Mouse (Mus musculus): ENCODE measurements around the gene Gpr146.

Gene Gpr146

DNA sequence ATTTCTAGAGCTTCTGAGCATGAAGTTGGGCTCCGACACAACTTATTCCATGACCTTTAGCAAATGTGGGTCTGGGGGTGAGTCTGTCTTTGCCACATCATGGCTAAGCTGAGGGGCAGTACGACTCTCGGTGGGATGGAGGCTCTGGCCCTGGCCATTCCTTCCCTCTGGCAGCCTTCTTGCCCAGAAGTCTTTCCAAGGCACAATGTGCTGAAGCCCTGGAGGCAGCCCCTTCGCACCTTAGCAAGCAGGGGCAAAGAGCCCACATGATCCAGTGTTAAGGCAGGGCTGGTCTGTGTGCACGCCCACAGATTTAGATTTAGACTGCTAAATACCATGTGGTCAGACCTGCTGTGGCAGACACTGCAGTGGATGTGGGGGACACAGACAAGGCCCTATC is 21.3 kb downstream of the Gpr146 start:
- no peak for DNase-seq (ENCODE audit: low spot score in 2 of 2)

- no peak for DNase-seq (ENCODE audit: low spot score in 2 of 2)
Observed at GRCm38 (mm10) chr5:139399991-139400390, 22.5 kb downstream of the Gpr146 start.

DNA sequence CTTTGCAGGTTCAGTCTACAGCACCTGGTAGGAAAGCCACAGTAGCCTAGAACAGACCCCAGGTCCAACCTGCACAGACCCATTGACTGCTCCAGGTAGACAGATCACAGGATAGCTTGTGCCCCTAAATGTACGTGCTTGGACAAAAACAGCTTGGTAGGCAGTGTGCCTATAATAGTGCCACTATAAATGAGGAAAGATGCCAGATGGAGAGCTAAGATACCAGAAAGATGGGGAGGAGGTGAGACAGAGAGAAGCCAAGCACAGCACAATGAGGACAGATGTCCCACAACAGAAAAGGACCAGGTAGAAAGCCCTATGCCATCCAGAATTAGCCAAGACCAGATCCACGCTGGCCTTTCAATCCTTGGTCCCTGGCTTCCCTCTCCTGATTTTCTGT is 24.6 kb downstream of the Gpr146 start:
- no peak for DNase-seq (ENCODE audit: low spot score in 2 of 2)

DNA sequence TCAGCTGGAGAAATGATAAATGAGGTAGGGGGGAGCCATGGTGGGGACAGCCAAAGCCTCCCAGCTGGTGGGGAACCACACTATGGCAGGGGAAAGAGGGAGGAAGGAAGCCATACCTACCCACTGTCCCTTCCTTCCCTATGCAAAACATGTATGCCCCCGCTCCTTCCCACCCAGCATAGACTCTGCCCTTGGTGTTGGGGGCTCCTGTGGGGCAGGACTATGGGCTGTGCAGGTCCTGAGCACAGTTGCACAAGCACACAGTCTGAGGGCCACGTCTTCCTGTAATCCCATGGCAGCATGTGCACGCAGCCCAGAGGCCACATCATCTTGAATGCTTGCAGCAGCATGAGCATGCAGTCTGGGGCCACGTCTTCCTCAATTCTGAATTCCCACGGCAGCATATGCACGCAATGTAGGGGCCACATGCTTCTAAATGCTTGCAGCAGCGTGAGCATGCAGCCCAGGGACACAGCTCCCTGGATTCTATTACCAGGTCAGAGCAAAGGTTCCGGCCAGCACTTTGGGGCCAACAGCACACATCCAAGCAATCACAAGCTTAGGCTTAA is 26.3 kb downstream of the Gpr146 start:
- DNase-seq (ENCODE audit: low spot score in 2 of 2) = no peak

DNA sequence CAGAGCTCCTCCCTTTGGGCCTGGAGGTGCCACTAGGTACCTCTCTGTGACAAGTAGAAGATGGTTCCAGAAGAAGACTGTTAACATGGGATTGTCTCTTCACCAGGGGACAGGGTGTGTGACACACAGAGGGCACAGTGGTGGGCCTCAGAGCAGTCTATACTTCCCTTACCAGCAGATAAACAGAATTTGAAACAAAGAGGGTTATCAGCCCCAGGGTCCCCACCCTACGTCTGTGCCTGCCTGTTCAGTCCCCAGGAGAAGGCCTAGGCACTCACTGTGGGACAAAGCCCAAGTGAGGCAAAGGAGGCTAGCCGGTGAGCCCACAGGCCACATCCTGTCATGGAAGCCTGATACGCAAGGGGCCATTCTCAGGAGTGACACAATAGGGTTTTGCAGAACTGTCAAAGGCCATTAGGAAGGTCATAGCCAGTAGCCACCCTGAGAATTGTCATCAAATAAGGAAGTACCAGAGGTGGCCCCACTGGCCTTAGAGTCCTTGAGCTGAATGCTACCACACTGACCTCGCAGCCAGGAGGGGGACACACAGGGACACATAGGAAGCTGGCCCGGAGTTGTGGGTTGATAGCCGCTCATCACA is 27.4 kb downstream of the Gpr146 start, which contains the start of gene C130050O18Rik:
Gene C130050O18Rik (plus strand): TSS at position 480 of the 601 bp plus-strand sequence.
- DNase-seq (ENCODE audit: low spot score in 2 of 2) = no peak

- no peak for DNase-seq (ENCODE audit: low spot score in 2 of 2)
Observed at GRCm38 (mm10) chr5:139405478-139405877, 28.0 kb downstream of the Gpr146 start.

GRCm38 (mm10) chr5:139405953-139406352 is 28.5 kb downstream of the Gpr146 start:
- no peak for DNase-seq (ENCODE audit: low spot score in 2 of 2)

DNA sequence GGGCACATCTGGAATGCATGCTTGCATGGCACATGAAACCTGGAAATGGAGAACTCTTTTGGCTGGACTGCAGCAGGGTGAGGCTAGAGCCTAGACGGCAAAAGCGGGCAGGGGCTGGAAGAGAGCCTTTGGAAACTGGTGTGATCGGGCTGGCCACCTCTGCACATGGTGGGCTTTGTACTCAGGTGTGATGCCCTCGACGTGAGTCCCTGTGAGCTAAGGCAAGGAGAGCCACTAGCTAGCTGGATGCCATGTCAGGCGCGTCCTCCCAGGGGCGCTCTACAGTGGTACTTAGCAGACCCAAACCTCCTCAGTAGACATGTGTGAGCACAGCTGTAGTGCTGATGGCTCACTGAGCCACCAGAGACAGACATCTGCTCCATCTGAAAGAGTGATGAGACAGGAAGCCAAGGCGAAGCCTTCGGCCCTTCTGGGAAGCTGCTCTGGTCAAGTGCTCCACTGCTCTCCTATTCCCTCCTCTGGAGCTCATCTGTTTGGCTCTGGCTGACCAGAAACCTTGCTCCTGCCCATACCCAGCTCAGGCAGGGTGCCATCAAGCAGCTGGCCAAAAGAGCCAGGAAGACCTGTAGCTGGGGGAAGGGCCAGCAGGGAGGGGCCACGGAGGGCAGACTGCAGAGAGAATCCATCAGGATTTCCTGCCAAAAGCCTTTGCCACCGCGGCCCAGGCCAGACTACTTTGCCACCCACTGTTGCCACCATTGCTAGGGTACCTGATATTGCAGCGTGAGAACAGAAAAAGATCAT is 29.8 kb downstream of the Gpr146 start:
- DNase-seq (ENCODE audit: low spot score in 2 of 2) = no peak

DNA sequence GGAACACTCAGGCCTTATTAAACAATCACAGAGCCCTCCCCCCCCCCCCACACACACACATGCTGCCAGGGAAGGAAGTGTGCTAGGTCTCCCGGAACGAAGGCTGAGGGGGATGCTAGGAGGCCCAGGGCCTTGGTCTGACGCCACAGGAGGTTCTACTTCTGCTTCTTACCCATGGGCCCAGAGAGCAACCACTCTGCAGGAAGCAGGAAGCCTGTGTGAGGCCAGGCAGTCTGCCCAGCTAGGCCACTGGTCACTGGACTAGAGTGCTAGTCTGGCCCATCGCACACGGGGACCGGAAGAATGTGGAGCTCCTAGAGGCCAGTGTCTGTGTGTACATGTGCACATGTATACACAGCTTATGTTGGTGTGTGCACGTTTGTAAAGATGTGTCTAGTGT is 31.0 kb downstream of the Gpr146 start:
- DNase-seq (ENCODE audit: low spot score in 2 of 2) = no peak

GRCm38 (mm10) chr5:139409412-139409811 is 31.9 kb downstream of the Gpr146 start:
- DNase-seq (ENCODE audit: low spot score in 2 of 2) = no peak

GRCm38 (mm10) chr5:139410056-139410455 is 32.6 kb downstream of the Gpr146 start:
- no peak for DNase-seq (ENCODE audit: low spot score in 2 of 2)

- DNase-seq (ENCODE audit: low spot score in 2 of 2) = no peak
Observed at GRCm38 (mm10) chr5:139411117-139411516, 33.6 kb downstream of the Gpr146 start.

DNA sequence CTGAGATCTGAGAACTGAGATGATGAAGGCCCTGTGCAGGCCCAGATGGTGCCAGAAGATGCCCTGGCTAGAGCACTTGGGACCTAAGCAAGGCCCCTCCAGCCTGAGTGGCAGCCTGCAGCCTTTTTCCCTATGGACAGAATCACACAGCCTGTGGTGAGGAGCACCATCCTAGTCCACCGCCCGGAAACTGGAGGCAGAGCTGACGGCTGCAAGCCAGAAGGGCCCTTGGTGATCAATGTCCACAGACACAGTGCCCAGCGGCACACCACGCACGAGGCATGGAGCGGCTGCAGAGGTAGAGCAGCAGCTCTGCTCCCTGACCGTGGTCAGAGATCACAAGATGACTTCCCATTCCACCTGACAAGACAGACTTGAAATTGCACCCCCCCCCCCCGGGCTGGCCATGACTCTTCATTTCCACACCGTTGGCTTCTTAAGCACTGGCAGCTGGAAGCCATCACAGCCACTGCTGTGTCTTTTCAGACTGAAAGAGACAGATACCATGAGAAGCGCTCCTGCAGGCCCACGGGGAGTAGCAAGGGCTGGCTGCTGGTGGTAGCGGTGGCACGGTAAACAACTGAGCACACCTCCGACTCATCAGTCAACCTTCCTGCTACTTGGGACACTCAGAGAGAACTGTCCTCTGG is 34.3 kb downstream of the Gpr146 start:
- no peak for DNase-seq (ENCODE audit: low spot score in 2 of 2)

- no peak for DNase-seq (ENCODE audit: low spot score in 2 of 2)
Observed at GRCm38 (mm10) chr5:139413545-139413944, 36.0 kb downstream of the Gpr146 start.

- DNase-seq (ENCODE audit: low spot score in 2 of 2) = no peak
Observed at GRCm38 (mm10) chr5:139415001-139415400, 37.5 kb downstream of the Gpr146 start.

GRCm38 (mm10) chr5:139416942-139417341 is 39.4 kb downstream of the Gpr146 start:
- DNase-seq (ENCODE audit: low spot score in 2 of 2) = no peak

- no peak for DNase-seq (ENCODE audit: low spot score in 2 of 2)
Observed at GRCm38 (mm10) chr5:139417480-139417879, 40.0 kb downstream of the Gpr146 start.

GRCm38 (mm10) chr5:139418110-139418509 is 40.6 kb downstream of the Gpr146 start:
- no peak for DNase-seq (ENCODE audit: low spot score in 2 of 2)

DNA sequence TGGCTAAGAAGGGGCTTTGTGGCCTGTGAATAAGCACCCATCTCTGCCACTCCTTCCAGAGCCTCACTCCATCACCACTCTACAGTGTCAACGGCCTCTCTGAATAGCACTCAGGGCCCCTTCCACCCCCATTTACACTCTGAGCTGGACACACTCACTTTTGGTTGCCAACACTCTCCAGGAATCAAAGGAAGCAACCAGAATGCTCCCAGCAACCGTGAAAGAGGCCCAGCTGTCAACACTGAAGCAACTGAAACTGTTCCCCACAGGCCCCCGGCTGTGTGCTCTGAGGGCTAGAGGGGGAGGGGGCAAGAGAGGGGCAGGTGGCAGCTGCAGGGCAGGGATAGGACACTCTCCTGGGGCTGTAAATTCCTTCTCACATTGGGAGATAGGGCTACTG is 41.1 kb downstream of the Gpr146 start:
- DNase-seq (ENCODE audit: low spot score in 2 of 2) = no peak

GRCm38 (mm10) chr5:139423026-139423865 is 45.7 kb downstream of the Gpr146 start, which contains the start of gene Gper1:
Gene Gper1, plus strand, starts transcription at chr5:139423151.
- DNase-seq (ENCODE audit: low spot score in 2 of 2) = no peak

DNA sequence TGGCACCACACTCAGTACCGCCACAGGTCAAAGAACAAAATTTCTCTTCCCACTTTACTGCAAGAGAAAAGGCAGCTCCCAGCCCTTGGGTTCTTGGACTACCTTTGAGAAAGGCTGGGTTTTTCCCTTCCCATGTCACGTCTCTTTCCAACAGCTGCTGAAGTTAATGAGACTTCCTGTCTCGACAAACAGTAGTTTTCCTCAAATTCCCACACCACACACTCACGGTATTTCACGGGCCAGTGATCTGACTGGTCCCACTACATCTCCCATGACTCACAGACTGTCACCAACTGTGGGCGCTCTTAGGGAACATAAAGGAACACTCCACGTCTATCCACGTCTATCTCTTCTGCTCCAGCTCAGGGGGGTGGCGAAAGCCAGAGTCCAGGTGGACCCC is 47.7 kb downstream of the Gpr146 start:
- DNase-seq (ENCODE audit: low spot score in 2 of 2) = no peak

DNA sequence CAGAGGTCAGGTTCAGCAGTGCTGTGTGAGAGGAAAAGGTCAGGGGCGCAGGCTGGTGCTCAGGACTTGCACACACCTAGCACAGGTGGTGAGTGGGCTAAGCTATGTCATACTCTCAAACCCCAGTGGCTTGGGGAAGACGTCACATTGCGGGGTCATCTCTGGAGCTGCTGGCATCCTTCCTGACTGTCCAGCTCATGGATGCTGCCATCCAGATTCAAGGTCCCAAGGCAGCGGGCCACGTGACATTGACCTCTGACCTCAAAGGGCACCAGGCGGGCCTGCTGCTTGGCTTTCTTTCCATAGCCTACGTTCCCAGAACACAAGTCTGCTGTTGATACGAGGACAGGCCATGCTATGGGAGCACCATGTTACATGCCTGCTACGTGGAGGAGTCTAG is 49.5 kb downstream of the Gpr146 start:
- no peak for DNase-seq (ENCODE audit: low spot score in 2 of 2)

Measured in frontal cortex, postnatal 14 days (tissue).